Mouse (Mus musculus) left cerebral cortex, adult 8-10 months (tissue): ENCODE results near the gene Nudc. TPM values are rescaled to one million over a fixed set of nuclear protein-coding genes. Genes with fewer than 3 reads are reported as not detected.

Source experiments
- DNase-seq, 2 experiments: peaks; one replicate each; pipeline ENCODE4 v3.0.0; 2022; ENCODE audit warnings: low spot score in 2 of 2
- microRNA-seq, 2 experiments: library from miRNA; unstranded; fragments of <30 nt; microRNA quantifications; one replicate each; pipeline ENCODE4 v1.2.0; 2022
- total RNA-seq, 4 experiments: library from RNA; stranded (reverse); gene quantifications; 2 replicates each; pipeline ENCODE4 v1.2.4; 2022

Nudc gene
- total RNA-seq, 4 experiments from 2014 or later, result 139 to 165 (median 156) TPM

DNA sequence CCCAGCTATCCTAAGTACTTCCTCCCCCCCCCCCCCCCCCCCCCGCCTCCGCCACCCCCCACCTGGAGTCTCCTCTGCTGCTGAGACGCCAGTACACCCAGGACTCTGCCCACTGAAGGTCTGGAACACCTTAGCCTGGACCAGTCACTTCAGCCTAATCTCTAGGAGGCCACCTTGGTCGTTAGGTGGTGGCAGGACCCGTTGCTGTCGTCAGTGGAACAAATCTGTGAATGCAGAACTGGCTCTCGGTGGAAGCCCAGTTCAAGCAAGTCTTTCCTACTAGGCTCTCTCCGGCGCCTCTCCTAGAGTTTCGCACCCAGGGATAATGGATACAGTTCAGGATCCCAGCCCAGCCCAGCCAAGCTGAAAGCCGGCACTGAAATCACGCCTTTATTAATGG is 51.9 kb downstream of the Nudc start:
- DNase-seq, result no peak

GRCm38 (mm10) chr4:133491800-133492199 is 54.0 kb downstream of the Nudc start:
- DNase-seq, result no peak

DNA sequence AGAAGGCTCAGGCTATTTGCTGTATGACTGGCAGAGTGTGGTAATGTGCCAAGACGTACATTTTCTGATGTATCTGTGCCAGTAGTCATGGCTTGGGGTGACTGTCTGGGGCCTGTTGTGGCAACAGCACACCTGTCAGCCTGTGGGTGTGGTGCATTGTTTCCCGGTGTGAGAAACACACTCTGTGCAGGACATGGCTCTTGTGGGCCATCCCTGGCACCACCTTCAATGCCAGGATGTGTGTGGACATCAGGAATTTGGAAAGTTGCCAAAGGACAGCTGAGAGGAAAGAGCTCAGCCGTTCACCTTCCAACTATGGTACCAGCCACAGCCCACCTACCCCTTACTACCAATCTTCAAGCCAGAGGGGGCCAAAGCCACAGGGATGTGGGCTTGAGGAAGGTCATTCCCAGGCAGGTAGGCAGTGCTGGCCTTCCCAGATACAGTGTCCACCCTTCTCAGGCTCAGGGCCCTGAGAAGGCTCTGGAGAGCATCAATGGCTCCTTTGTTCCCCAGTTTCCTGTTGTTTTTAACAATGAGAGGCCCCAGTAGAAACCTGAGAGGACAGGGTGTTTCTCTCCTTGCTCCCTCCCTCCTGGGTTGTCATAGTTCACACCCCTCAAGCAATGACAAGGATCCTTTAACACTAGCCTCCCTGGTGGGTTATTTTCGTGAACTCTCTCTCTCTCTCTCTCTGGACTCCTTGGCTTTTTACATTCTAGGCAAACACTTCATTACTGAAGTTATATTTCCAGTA is 56.1 kb downstream of the Nudc start:
- no peak for DNase-seq

DNA sequence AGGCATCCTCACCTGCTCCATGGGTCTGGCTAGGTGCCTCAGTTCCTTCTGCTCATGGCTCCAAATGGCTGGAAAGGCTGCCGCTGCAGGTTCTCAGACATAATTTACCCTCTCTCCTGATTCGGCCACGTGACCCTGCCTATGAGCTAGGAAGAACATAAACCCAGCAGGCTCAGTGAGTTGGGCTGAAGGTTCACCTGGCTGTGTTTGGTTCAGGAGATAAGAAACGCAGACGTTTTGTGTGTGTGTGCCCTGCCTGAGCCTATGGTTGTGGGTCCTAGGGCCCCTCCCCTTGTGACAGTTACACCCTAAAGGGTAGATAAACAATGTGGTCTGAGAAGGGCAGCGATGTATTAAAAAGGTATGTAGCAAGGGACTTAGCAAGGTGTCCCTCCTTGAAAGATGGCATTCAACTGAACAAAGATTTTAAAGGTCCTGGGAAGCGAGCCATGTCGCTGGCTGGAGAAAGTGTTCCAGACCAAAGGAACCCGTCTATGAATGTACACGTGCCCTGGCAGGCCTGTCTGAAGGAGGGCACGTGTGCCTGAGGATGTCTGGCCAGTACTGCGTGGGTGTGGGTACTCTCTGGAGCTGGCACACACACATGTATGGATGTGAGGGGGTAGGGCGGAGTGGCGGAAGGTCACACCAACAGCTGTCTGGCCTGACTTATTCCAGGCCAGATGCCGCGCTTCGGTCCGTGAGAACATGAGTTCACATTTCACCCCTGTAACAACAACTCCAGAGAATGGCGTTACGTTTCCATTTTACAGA is 57.0 kb downstream of the Nudc start:
- no peak for DNase-seq

DNA sequence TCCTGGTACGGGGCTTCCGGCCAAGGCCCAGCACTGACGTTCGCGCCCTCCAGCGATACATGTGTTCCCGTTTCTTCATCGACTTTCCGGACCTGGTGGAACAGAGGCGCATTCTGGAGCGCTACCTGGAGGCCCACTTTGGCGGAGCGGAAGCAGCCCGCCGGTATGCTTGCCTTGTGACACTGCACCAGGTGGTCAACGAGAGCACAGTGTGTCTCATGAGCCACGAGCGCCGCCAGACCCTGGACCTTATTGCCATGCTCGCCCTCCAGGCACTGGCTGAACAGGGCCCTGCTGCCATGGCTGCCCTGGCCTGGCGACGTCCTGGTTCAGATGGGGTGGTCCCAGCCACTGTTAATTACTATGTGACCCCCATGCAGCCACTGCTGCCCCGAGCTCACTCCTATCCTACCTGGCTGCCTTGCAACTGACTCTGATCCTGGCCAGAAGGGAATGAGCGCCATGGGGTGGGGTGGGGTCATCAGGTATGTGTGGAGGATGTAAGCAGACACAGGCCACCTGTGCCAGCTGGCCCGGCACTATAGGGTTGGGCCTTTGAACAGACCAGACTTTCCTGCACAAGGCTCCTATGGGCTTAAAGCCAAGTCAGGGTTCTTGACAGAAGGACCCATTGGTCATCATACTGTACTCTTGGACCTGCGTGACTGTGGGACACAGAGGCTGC is 59.0 kb downstream of the Nudc start:
- DNase-seq, result no peak

- no peak for DNase-seq
Measured at GRCm38 (mm10) chr4:133485691-133486425, 59.9 kb downstream of the Nudc start.

DNA sequence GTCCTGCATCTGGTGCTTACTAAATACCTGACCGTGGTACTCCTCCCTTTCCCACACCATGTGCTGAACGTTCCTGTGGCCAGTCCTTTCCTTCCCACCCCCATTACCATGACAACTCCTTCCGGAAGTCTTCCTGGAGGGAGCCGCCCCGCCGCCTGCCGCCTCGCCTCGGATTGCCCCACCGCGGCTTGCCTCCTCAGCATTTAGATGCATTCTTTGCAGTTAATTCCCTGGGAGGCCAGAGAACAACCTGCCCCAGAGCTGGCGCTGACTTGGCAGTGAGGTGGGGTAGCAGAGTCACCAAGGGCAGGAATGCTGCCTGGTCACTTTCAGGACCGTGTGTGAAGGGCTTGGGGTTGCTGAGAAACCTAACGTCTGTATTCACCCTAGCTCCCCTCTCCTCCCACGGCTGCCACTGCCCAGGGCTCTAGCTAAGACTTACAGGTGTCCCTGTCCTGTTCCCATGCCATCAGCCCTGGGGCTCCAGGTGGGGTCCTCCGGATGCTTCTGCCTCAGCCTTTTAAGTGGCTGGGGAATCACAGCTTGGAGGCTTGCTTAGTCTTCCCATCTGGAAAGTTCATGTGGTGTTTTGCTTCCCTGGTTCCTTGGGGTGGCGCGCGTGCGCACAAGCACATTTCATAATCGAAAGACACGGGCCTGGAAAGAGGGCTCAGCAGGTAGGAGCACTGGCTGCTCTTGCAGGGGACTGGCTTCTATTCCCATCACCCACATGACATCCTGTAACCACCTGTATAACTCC is 61.4 kb downstream of the Nudc start:
- DNase-seq, result no peak

Small RNAs within 50 kb of the gene (microRNA-seq; reads per million reads assigned to microRNA genes)
- gene Gm23158, result 0 reads per million in 2 experiments

Other genes with a start within 250 kb of the Nudc start
- gene Wdtc1, start 192.5 kb downstream of the Nudc start, total RNA-seq, result 10 to 100 TPM; 53.6 to 58.0 (median 54.3) TPM
- gene Slc9a1, start 176.3 kb downstream of the Nudc start, total RNA-seq, result 10 to 100 TPM; 52.8 to 59.1 (median 55.7) TPM
- gene Tent5b, start 65.9 kb downstream of the Nudc start, total RNA-seq, result under 1 TPM in 2 of 4 experiments, not detected in 2; 0.14 to 0.26 TPM
- gene Trnp1, start 47.4 kb downstream of the Nudc start, total RNA-seq, result 100 to 1,000 TPM; 177 to 204 (median 186) TPM
- gene Kdf1, start 27.0 kb downstream of the Nudc start, total RNA-seq, result under 1 TPM in 2 of 4 experiments, not detected in 2; 0.35 to 0.62 TPM
- gene Nr0b2, start 7.4 kb upstream of the Nudc start, total RNA-seq, result not detected
- gene Gpatch3, start 28.7 kb upstream of the Nudc start, total RNA-seq, result 1 to 10 TPM; 6.8 to 8.9 (median 7.4) TPM
- 10 to 100 TPM; 10.4 to 12.4 (median 11.3) TPM for gene Gpn2, start 38.4 kb upstream of the Nudc start, total RNA-seq
- gene Sfn, start 56.2 kb upstream of the Nudc start, total RNA-seq, result 1 to 10 TPM; 1.6 to 2.2 (median 1.8) TPM
- 10 to 100 TPM; 33.8 to 57.7 (median 44.6) TPM for gene Zdhhc18, start 104.2 kb upstream of the Nudc start, total RNA-seq
- gene Pigv, start 126.7 kb upstream of the Nudc start, total RNA-seq, result 10 to 100 TPM in 2 of 4 experiments, 1 to 10 TPM in 2; 8.4 to 10.9 (median 9.9) TPM
- 10 to 100 TPM; 86.3 to 93.9 (median 90.7) TPM for gene Arid1a, start 210.8 kb upstream of the Nudc start, total RNA-seq